Mouse (Mus musculus): ENCODE measurements around the gene Acp7.
A peak's percentile ranks its signal among the peaks of the same experiment; 100 is the strongest.
"Not testable (repeated sequence)": the region's sequence is repeated elsewhere in the genome, so short reads cannot be mapped to it uniquely, and the experiment has no call there.

DNA sequence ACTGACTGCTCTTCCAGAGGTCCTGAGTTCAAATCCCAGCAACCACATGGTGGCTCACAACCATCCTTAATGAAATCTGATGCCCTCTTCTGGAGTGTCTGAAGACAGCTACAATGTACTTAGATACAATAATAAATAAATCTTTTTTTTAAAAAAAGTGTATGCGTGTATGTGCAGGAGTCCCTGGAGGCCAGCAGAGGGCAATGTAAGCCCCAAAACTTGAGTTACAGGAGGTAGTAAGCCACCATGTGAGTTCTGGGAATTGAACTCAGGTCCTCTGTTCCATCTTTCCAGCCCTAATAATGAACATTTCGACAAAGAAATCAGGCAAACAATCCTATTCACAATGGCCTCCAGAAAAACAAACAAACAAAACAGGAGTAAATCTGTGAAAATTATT lies 27.3 kb downstream of the Acp7 start:
- TF ChIP-seq CTCF (conservative IDR thresholded peaks at IDR 0.05; ENCODE audit: insufficient read depth, insufficient read length, low read depth, low read length) = peak; percentile 27; the same call in 1 of the 2 replicates
- TF ChIP-seq POLR2A (IDR thresholded peaks at IDR 0.05; ENCODE audit: low read depth, low read length) = not testable (repeated sequence)

Data from kidney, adult 2 months (tissue).